Mouse (Mus musculus): Measurements from ENCODE around the gene Ppp1r26. TPM values are rescaled to one million over a fixed set of nuclear protein-coding genes. Genes with fewer than 3 reads are reported as not detected.

Ppp1r26 gene
- total and polyA plus RNA-seq, 3 experiments: not detected

DNA sequence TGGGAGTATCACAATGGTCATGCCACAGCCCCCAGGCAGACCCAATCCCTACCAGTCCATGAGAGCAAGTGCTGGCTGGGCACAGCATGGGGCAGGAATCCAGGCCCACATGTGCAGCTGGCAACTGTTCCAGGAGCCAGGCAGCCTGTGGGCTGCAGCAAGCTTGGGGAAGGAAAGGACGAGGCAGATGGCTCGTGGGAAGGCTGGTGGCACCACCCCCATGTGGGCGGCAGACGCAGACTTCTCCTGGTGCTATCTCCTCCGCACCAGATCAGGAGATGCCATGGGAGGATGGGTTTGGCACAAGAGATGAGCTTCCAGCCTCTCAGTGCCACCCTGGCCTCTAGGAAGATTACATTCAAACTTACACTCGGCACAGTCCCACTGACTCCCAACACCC, 33.7 kb upstream of the Ppp1r26 start:
- no peak for TF ChIP-seq MYC (IDR thresholded peaks at IDR 0.05; ENCODE audit: low read depth, low read length)
- no peak for TF ChIP-seq HCFC1 (IDR thresholded peaks at IDR 0.05; ENCODE audit: low read depth, low read length)
- no peak for TF ChIP-seq TAL1 (IDR thresholded peaks at IDR 0.05; ENCODE audit: low read length)
- no peak for TF ChIP-seq RAD21 (IDR thresholded peaks at IDR 0.05; ENCODE audit: low read depth, low read length)
- TF ChIP-seq UBTF (IDR thresholded peaks at IDR 0.05; ENCODE audit: borderline replicate concordance, insufficient read depth, low read depth, low read length): no peak
- TF ChIP-seq TBP (IDR thresholded peaks at IDR 0.05; ENCODE audit: low read depth, low read length): no peak
- TF ChIP-seq NRF1 (IDR thresholded peaks at IDR 0.05; ENCODE audit: insufficient read depth, low read depth, low read length, poor library complexity, severe bottlenecking): no peak
- no peak for TF ChIP-seq TCF12 (IDR thresholded peaks at IDR 0.05; ENCODE audit: low read depth, low read length)
- no peak for TF ChIP-seq JUND (IDR thresholded peaks at IDR 0.05; ENCODE audit: low read depth, low read length)
- no peak for TF ChIP-seq MEF2A (IDR thresholded peaks at IDR 0.05; ENCODE audit: extremely low read depth, insufficient replicate concordance, low read depth, low read length, poor library complexity, severe bottlenecking)
- TF ChIP-seq ETS1 (IDR thresholded peaks at IDR 0.05; ENCODE audit: low read depth, low read length): no peak
- no peak for TF ChIP-seq ZNF384 (IDR thresholded peaks at IDR 0.05; ENCODE audit: low read depth, low read length)
- TF ChIP-seq NELFE (IDR thresholded peaks at IDR 0.05; ENCODE audit: low read depth, low read length): no peak
- no peak for TF ChIP-seq SMC3 (IDR thresholded peaks at IDR 0.05; ENCODE audit: low read depth, low read length)
- TF ChIP-seq MAX (IDR thresholded peaks at IDR 0.05; ENCODE audit: low read length): no peak
- H3K4me1 ChIP-seq (ENCODE audit: control insufficient read depth in 1 of 2, insufficient read depth in 2 of 2, low read length in 2 of 2): no peaks in the 10 kb centered on the region

GRCm38 (mm10) chr2:28414116-28414756, 32.4 kb upstream of the Ppp1r26 start:
- no peaks in the 10 kb centered on the region for H3K36me3 ChIP-seq (ENCODE audit: control insufficient read depth in 1 of 2, insufficient read depth in 2 of 2, low read length in 2 of 2)
- TF ChIP-seq MEF2A (IDR thresholded peaks at IDR 0.05; ENCODE audit: extremely low read depth, insufficient replicate concordance, low read depth, low read length, poor library complexity, severe bottlenecking): no peak
- TF ChIP-seq CHD2 (IDR thresholded peaks at IDR 0.05; ENCODE audit: low read length): no peak
- TF ChIP-seq RAD21 (IDR thresholded peaks at IDR 0.05; ENCODE audit: low read depth, low read length): no peak
- TF ChIP-seq TCF12 (IDR thresholded peaks at IDR 0.05; ENCODE audit: low read depth, low read length): no peak
- TF ChIP-seq TAL1 (IDR thresholded peaks at IDR 0.05; ENCODE audit: low read length): no peak
- TF ChIP-seq RCOR1 (IDR thresholded peaks at IDR 0.05; ENCODE audit: low read depth, low read length): no peak
- no peak for TF ChIP-seq NRF1 (IDR thresholded peaks at IDR 0.05; ENCODE audit: insufficient read depth, low read depth, low read length, poor library complexity, severe bottlenecking)
- H3K4me3 ChIP-seq (ENCODE audit: control insufficient read depth in 1 of 2, insufficient read depth in 1 of 2, low read depth in 2 of 2, low read length in 2 of 2): no peak overlapping the region
- DNase-seq (ENCODE audit: low read depth, low spot score): no peak
- H3K9ac ChIP-seq (ENCODE audit: control insufficient read depth, low read depth, low read length, poor library complexity, severe bottlenecking): no peak overlapping the region
- H3K27me3 ChIP-seq (ENCODE audit: control insufficient read depth in 1 of 2, insufficient read depth in 2 of 2, low read length in 2 of 2): no peaks in the 10 kb centered on the region
- H3K79me2 ChIP-seq (ENCODE audit: control insufficient read depth, insufficient read depth, low read length, poor library complexity): no peaks in the 10 kb centered on the region
- no peaks in the 10 kb centered on the region for H3K9me3 ChIP-seq (replicated peaks; ENCODE audit: insufficient read depth, low read length)
- H3K27ac ChIP-seq (ENCODE audit: control insufficient read depth, low read depth, low read length): no peak overlapping the region
- H3K4me1 ChIP-seq (ENCODE audit: control insufficient read depth in 1 of 2, insufficient read depth in 2 of 2, low read length in 2 of 2): no peaks in the 10 kb centered on the region

More for the DNA sequence above, 33.7 kb upstream of the Ppp1r26 start:
- no peak for DNase-seq (ENCODE audit: low read depth, low spot score)
- Histone ChIP-seq H3K27ac (ENCODE audit: control insufficient read depth, low read depth, low read length) (no peak overlapping the region), H3K36me3 (ENCODE audit: control insufficient read depth in 1 of 2, insufficient read depth in 2 of 2, low read length in 2 of 2) (no peaks in the 10 kb centered on the region), H3K79me2 (ENCODE audit: control insufficient read depth, insufficient read depth, low read length, poor library complexity) (no peaks in the 10 kb centered on the region), H3K27me3 (ENCODE audit: control insufficient read depth in 1 of 2, insufficient read depth in 2 of 2, low read length in 2 of 2) (0 out of 4 replicates have a peak, but pooled peaks cover 0 to 1% of the 10 kb centered on the region in 2 experiments), H3K9me3 (replicated peaks; ENCODE audit: insufficient read depth, low read length) (no peaks in the 10 kb centered on the region), H3K4me3 (ENCODE audit: control insufficient read depth in 1 of 2, insufficient read depth in 1 of 2, low read depth in 2 of 2, low read length in 2 of 2) (no peak overlapping the region), H3K9ac (ENCODE audit: control insufficient read depth, low read depth, low read length, poor library complexity, severe bottlenecking) (no peak overlapping the region)

All from MEL (cell line).